Mouse (Mus musculus) CH12.LX (cell line): ENCODE data around the gene Cbfa2t2. TPM values are rescaled to one million over a fixed set of nuclear protein-coding genes. Genes with fewer than 3 reads are reported as not detected.

Source experiments
- DNase-seq: peaks from one replicate; pipeline ENCODE4 v3.0.0-alpha.2; 2013; ENCODE audit errors: extremely low read depth
- H3K27ac ChIP-seq: 2 replicates; pipeline ENCODE4 v1.5.1; 2012; ENCODE audit warnings: low read depth, mild to moderate bottlenecking, control low read depth, moderate library complexity; ENCODE audit not compliant: insufficient read depth
- H3K27me3 ChIP-seq: replicated peaks from 2 replicates; pipeline ENCODE3; 2012; ENCODE audit warnings: inconsistent platforms
- H3K36me3 ChIP-seq, 2 experiments: replicated peaks in 1 of 2; 2 replicates each; pipeline versions ENCODE3 to v1.6.1; 2012; ENCODE audit warnings: inconsistent platforms in 1 of 2, low read length in 1 of 2, mild to moderate bottlenecking in 1 of 2, mixed read lengths in 1 of 2, moderate library complexity in 1 of 2; ENCODE audit not compliant: control insufficient read depth in 1 of 2, insufficient read depth in 1 of 2
- H3K4me1 ChIP-seq, 2 experiments: 2 replicates each; pipeline ENCODE4 v1.6.1; 2012; ENCODE audit warnings: inconsistent platforms in 1 of 2, moderate library complexity in 1 of 2; ENCODE audit not compliant: insufficient read depth in 2 of 2, control insufficient read depth in 1 of 2
- H3K4me2 ChIP-seq: 2 replicates; pipeline ENCODE4 v1.6.1; 2012; ENCODE audit warnings: low read depth, mild to moderate bottlenecking, control low read depth; ENCODE audit not compliant: poor library complexity, insufficient read depth, severe bottlenecking
- H3K4me3 ChIP-seq, 3 experiments: fragments of 150-350 bp in 1 of 3; sonication (generic) in 1 of 3; replicated peaks in 1 of 3; 2 replicates each; pipeline versions ENCODE3 to v1.5.1; 2011 to 2012; ENCODE audit warnings: low read depth in 2 of 3, low read length in 2 of 3, mild to moderate bottlenecking in 2 of 3, moderate library complexity in 2 of 3, control low read depth in 1 of 3, improper control_type of control experiment in 1 of 3, inconsistent platforms in 1 of 3, mixed read lengths in 1 of 3; ENCODE audit not compliant: poor library complexity in 1 of 3
- H3K79me2 ChIP-seq: replicated peaks from 2 replicates; pipeline ENCODE4 v1.6.1; 2012; ENCODE audit warnings: mild to moderate bottlenecking, moderate library complexity; ENCODE audit not compliant: control insufficient read depth, poor library complexity, insufficient read depth, severe bottlenecking; ENCODE audit errors: extremely low read depth
- H3K9ac ChIP-seq: 2 replicates; pipeline ENCODE4 v1.6.1; 2012; ENCODE audit warnings: low read depth, mild to moderate bottlenecking, control low read depth, moderate library complexity; ENCODE audit not compliant: insufficient read depth
- H3K9me3 ChIP-seq: replicated peaks from 2 replicates; pipeline ENCODE3; 2012; ENCODE audit warnings: low read length, inconsistent platforms, mixed read lengths
- CHD2 ChIP-seq: IDR thresholded peaks from 2 replicates; pipeline ENCODE4 v1.6.1; 2011; ENCODE audit warnings: low read length, improper control_type of control experiment
- CTCF ChIP-seq, 2 experiments: IDR thresholded peaks in 1 of 2; conservative IDR thresholded peaks in 1 of 2; 2 replicates each; pipeline ENCODE4 v1.5.1; 2011 to 2012; ENCODE audit warnings: low read depth in 2 of 2, low read length in 2 of 2, improper control_type of control experiment in 1 of 2, inconsistent platforms in 1 of 2, mild to moderate bottlenecking in 1 of 2, moderate library complexity in 1 of 2
- E2F4 ChIP-seq: IDR thresholded peaks from 2 replicates; pipeline ENCODE4 v1.6.1; 2011; ENCODE audit warnings: low read depth, low read length, improper control_type of control experiment; ENCODE audit not compliant: insufficient replicate concordance
- ELF1 ChIP-seq: IDR thresholded peaks from 2 replicates; pipeline ENCODE4 v1.6.1; 2014; ENCODE audit warnings: low read depth, mild to moderate bottlenecking, inconsistent platforms, low read length, improper control_type of control experiment
- EP300 ChIP-seq: IDR thresholded peaks from 2 replicates; pipeline ENCODE4 v1.6.1; 2011; ENCODE audit warnings: low read length, improper control_type of control experiment
- JUND ChIP-seq: conservative IDR thresholded peaks from 2 replicates; pipeline ENCODE4 v1.6.1; 2011; ENCODE audit warnings: low read depth, low read length, improper control_type of control experiment
- MAFK ChIP-seq: IDR thresholded peaks from 2 replicates; pipeline ENCODE4 v1.6.1; 2011; ENCODE audit warnings: low read length, improper control_type of control experiment; ENCODE audit not compliant: insufficient replicate concordance
- MAX ChIP-seq: IDR thresholded peaks from 2 replicates; pipeline ENCODE4 v1.6.1; 2011; ENCODE audit warnings: low read length, improper control_type of control experiment
- MAZ ChIP-seq: IDR thresholded peaks from 2 replicates; pipeline ENCODE4 v1.6.1; 2012; ENCODE audit warnings: low read depth, mild to moderate bottlenecking, inconsistent platforms, low read length, improper control_type of control experiment, moderate library complexity
- MEF2A ChIP-seq: IDR thresholded peaks from 2 replicates; pipeline ENCODE4 v1.6.1; 2014; ENCODE audit warnings: low read depth, mild to moderate bottlenecking, inconsistent platforms, low read length, improper control_type of control experiment, borderline replicate concordance
- MXI1 ChIP-seq: IDR thresholded peaks from 2 replicates; pipeline ENCODE4 v1.6.1; 2011; ENCODE audit warnings: mild to moderate bottlenecking, low read depth, low read length, improper control_type of control experiment
- NRF1 ChIP-seq: IDR thresholded peaks from 2 replicates; pipeline ENCODE4 v1.6.1; 2014; ENCODE audit warnings: low read depth, mild to moderate bottlenecking, inconsistent platforms, low read length, improper control_type of control experiment, moderate library complexity
- PAX5 ChIP-seq: IDR thresholded peaks from 2 replicates; pipeline ENCODE4 v1.6.1; 2012; ENCODE audit warnings: low read length, inconsistent platforms, mixed read lengths
- RAD21 ChIP-seq: IDR thresholded peaks from 2 replicates; pipeline ENCODE4 v1.6.1; 2011; ENCODE audit warnings: low read depth, mild to moderate bottlenecking, low read length, improper control_type of control experiment, moderate library complexity
- SMC3 ChIP-seq: IDR thresholded peaks from 2 replicates; pipeline ENCODE4 v1.6.1; 2011; ENCODE audit warnings: low read depth, low read length, improper control_type of control experiment
- TBP ChIP-seq: conservative IDR thresholded peaks from 2 replicates; pipeline ENCODE4 v1.6.1; 2011; ENCODE audit warnings: low read depth, low read length, improper control_type of control experiment
- TCF12 ChIP-seq: IDR thresholded peaks from 2 replicates; pipeline ENCODE4 v1.6.1; 2014; ENCODE audit warnings: low read depth, mild to moderate bottlenecking, inconsistent platforms, low read length, improper control_type of control experiment
- UBTF ChIP-seq: IDR thresholded peaks from 2 replicates; pipeline ENCODE4 v1.6.1; 2012; ENCODE audit warnings: low read depth, mild to moderate bottlenecking, inconsistent platforms, low read length, improper control_type of control experiment, moderate library complexity
- USF1 ChIP-seq: IDR thresholded peaks from 2 replicates; pipeline ENCODE4 v1.6.1; 2014; ENCODE audit warnings: low read depth, mild to moderate bottlenecking, inconsistent platforms, low read length, improper control_type of control experiment
- USF2 ChIP-seq: conservative IDR thresholded peaks from 2 replicates; pipeline ENCODE4 v1.6.1; 2011; ENCODE audit warnings: low read depth, low read length, improper control_type of control experiment
- ZC3H11A ChIP-seq: IDR thresholded peaks from 2 replicates; pipeline ENCODE4 v1.6.1; 2012; ENCODE audit warnings: low read depth, mild to moderate bottlenecking, inconsistent platforms, low read length, improper control_type of control experiment
- ZKSCAN1 ChIP-seq: IDR thresholded peaks from 2 replicates; pipeline ENCODE4 v1.6.1; 2012; ENCODE audit warnings: low read depth, inconsistent platforms, low read length, improper control_type of control experiment, borderline replicate concordance
- ZMIZ1 ChIP-seq: IDR thresholded peaks from 2 replicates; pipeline ENCODE4 v1.6.1; 2012; ENCODE audit warnings: low read depth, mild to moderate bottlenecking, inconsistent platforms, low read length, improper control_type of control experiment
- dilution Hi-C: fragments of 300-500 bp; cut with MboI; formaldehyde crosslinking; loops from 2 replicates; pipeline ENCODE4 v1.14.3; 2020; ENCODE audit warnings: low sequenced_read_pairs; ENCODE audit not compliant: extremely low pct_unique_long_range_greater_than_20kb, extremely low pct_ligation_motif_present
- in situ Hi-C: fragments of 300-500 bp; cut with MboI; formaldehyde crosslinking; loops from 3 replicates; pipeline ENCODE4 v1.14.3; 2019; ENCODE audit warnings: low sequenced_read_pairs, low pct_ligation_motif_present, low pct_unique_long_range_greater_than_20kb, mixed read lengths
- polyA plus RNA-seq: library from polyadenylated mRNA; unstranded; fragments of >175 nt; gene quantifications from 2 replicates; pipeline ENCODE4 v1.2.1, GENCODE M21; 2012; ENCODE audit warnings: low read depth; ENCODE audit not compliant: insufficient read length
- total RNA-seq, 2 experiments: library from RNA; depleted of rRNA; stranded (reverse); fragments of 300-350 nt in 1 of 2; fragments of >200 nt in 1 of 2; gene quantifications; 2 replicates each; pipeline ENCODE4 v1.2.3; 2012 to 2014

Cbfa2t2 gene
- total and polyA plus RNA-seq, 3 experiments: 6.0 to 12.6 (median 7.0) TPM

DNA sequence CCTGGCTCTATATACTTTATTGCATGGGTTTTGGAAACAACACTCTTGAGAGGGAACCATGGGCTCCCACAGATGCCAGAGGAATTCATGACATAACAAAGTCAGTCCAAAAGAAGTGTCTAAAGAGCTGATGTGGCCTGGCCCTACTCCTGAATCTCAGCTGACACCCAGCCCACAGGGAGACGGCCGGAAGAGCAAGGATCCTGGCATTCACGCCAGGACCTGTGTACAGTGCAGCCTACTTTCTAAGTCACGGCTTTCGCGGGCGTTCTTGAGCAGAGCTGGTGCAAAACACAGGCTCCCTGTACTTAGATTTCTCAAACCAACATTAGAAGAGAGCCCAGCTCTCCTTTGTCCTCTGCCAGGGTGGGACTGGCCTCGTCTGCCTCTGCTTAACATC lies 144.3 kb downstream of the Cbfa2t2 start:
- DNase-seq: no peak
- dilution Hi-C loops: no loop called here

DNA sequence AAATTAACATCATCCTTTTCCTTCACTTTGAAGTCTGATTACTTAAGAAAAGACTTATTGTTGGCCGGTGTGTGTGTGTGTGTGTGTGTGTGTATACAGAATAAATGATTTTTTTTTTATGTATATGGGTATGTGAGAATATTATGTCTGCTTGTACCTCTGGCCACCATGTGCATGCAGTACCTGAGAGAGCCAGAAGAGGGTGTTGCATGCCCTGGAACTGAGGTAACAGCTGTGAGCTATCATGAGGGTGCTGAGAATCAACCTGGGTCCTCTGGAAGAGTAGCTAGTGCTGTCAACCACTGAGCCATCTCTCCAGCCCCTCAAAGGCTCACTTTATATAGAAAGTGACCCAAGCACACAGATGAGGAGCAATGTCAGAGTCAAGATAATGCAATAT lies 145.1 kb downstream of the Cbfa2t2 start:
- Histone ChIP-seq H3K9me3 (no peaks in the 10 kb centered on the region), H3K79me2 (no peaks in the 10 kb centered on the region), H3K4me1 (peaks cover 0 to 11% of the 10 kb centered on the region in 2 experiments; a peak in 2 of 4 replicates), H3K36me3 (no peaks in the 10 kb centered on the region), H3K4me3 (no peak overlapping the region), H3K27me3 (no peaks in the 10 kb centered on the region), H3K27ac (no peak overlapping the region), H3K4me2 (no peak overlapping the region), H3K9ac (no peak overlapping the region)
- TF ChIP-seq CTCF (conservative IDR thresholded peaks at IDR 0.05 in 1 of 2, IDR thresholded peaks at IDR 0.05 in 1 of 2; ENCODE audit: low read depth in 2 of 2, low read length in 2 of 2) (peak; percentile 7 to 19; a peak in 1 of 4 replicates), USF1 (no peak), MAX (no peak)
- in situ Hi-C loops: no loop called here
- no peak for DNase-seq
- dilution Hi-C loops: no loop called here

More for the DNA sequence above, 144.3 kb downstream of the Cbfa2t2 start:
- H3K4me2 ChIP-seq: no peak overlapping the region
- no peak for TF ChIP-seq MAFK
- TF ChIP-seq E2F4: no peak
- no peak for TF ChIP-seq PAX5
- no peak for TF ChIP-seq TBP
- no peak for TF ChIP-seq UBTF
- no peak for TF ChIP-seq ELF1
- TF ChIP-seq USF1: no peak
- TF ChIP-seq TCF12: no peak
- TF ChIP-seq CHD2: no peak
- no peak for TF ChIP-seq RAD21
- no peaks in the 10 kb centered on the region for H3K36me3 ChIP-seq
- no peaks in the 10 kb centered on the region for H3K9me3 ChIP-seq
- in situ Hi-C loops: no loop called here
- H3K79me2 ChIP-seq: no peaks in the 10 kb centered on the region
- no peak overlapping the region for H3K4me3 ChIP-seq
- H3K9ac ChIP-seq: no peak overlapping the region
- no peaks in the 10 kb centered on the region for H3K27me3 ChIP-seq
- H3K4me1 ChIP-seq: peaks cover 0 to 16% of the 10 kb centered on the region in 2 experiments; a peak in 2 of 4 replicates
- no peak overlapping the region for H3K27ac ChIP-seq

DNA sequence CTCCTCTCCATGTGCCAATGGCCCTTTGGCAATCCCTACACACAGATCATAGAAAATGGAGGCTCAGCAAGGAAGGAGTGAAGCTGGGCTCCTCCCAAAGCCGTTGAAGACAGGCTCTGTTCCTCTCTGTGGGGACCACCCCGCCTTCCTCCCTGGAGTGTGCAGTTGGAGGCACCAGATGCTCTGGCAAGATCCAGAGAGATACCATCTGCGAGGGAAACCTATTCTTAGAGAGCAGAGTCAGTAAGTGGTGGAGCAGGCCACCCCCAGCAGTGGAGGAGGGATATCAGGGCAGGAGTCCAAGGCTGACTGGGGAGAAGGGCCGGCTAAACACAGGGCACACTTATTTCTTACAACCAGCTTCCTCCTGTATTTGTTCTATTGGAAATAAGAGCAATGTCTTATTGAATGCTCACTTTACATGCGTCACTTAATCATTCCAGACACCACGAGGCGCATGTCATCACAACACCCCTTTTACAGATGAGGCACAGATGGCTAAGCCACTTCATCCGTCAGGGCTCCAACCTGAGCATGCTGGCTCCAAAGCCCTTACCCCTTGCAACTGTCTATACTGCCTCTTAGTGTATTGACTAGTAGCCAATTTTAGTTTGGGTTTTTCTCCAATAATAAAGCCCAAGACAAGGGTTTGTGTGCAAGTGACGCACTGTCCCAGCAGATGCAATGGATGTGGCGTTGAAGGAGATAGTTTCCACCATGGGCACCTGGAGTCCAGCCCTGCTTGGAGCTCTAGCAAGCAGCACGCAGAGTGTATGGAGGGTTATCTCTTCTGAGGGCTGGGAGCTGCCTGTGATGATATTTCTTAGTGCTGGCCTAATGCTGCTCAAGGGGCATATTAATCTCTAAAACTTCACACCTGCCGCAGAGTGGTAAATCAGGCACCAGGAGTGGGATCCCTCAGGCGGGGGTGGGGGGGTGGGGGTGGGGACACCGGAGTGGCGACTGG lies 147.9 kb downstream of the Cbfa2t2 start:
- H3K9ac ChIP-seq: no peak overlapping the region
- in situ Hi-C loops: no loop called here
- H3K4me3 ChIP-seq: no peak overlapping the region
- TF ChIP-seq USF1: no peak
- no peak for TF ChIP-seq MXI1
- TF ChIP-seq SMC3: no peak
- no peak for TF ChIP-seq ZKSCAN1
- TF ChIP-seq MEF2A: no peak
- TF ChIP-seq MAZ: no peak
- no peak for TF ChIP-seq MAFK
- no peak for TF ChIP-seq EP300
- TF ChIP-seq UBTF: no peak
- TF ChIP-seq RAD21: no peak
- TF ChIP-seq USF2: no peak
- no peak for TF ChIP-seq E2F4
- no peak for TF ChIP-seq ZMIZ1
- no peak for TF ChIP-seq ZC3H11A
- no peak for TF ChIP-seq JUND
- no peak for TF ChIP-seq NRF1
- no peak for TF ChIP-seq TCF12
- TF ChIP-seq, all 38 proteins: peak for 0
- Histone ChIP-seq H3K9me3 (no peaks in the 10 kb centered on the region), H3K27me3 (no peaks in the 10 kb centered on the region), H3K4me1 (no peaks in the 10 kb centered on the region), H3K36me3 (peaks cover 2 to 15% of the 10 kb centered on the region in 2 experiments), H3K79me2 (no peaks in the 10 kb centered on the region), H3K4me2 (no peak overlapping the region), H3K27ac (no peak overlapping the region)
- DNase-seq: no peak
- dilution Hi-C loops: no loop called here
